Mouse (Mus musculus) spleen, adult 2 months (tissue): ENCODE measurements around the gene Fam180a. TPM values are rescaled to one million over a fixed set of nuclear protein-coding genes. Genes with fewer than 3 reads are reported as not detected.

ENCODE experiments used
- DNase-seq, 2 experiments: peaks; one replicate each; pipeline versions ENCODE4 v3.0.0 to v3.0.0-alpha.2; 2012 to 2021; ENCODE audit warnings: low spot score in 2 of 2, low read depth in 1 of 2
- H3K27ac ChIP-seq: fragments of 200-500 bp; 2 replicates; pipeline ENCODE4 v1.5.1; 2012; ENCODE audit warnings: low read length, inconsistent platforms; ENCODE audit not compliant: insufficient read depth
- H3K27me3 ChIP-seq: fragments of 200-500 bp; 2 replicates; pipeline ENCODE4 v1.6.1; 2012; ENCODE audit warnings: mild to moderate bottlenecking, moderate library complexity, low read length, inconsistent platforms; ENCODE audit not compliant: control insufficient read depth, insufficient read depth
- H3K36me3 ChIP-seq: fragments of 200-500 bp; 2 replicates; pipeline ENCODE4 v1.6.1; 2012; ENCODE audit warnings: mild to moderate bottlenecking, low read length, inconsistent platforms; ENCODE audit not compliant: control insufficient read depth, insufficient read depth
- H3K4me1 ChIP-seq: fragments of 200-500 bp; 2 replicates; pipeline ENCODE4 v1.6.1; 2011; ENCODE audit warnings: inconsistent platforms; ENCODE audit not compliant: control insufficient read depth, insufficient read depth, insufficient read length
- H3K4me3 ChIP-seq: fragments of 200-500 bp; 2 replicates; pipeline ENCODE4 v1.5.1; 2011; ENCODE audit warnings: mild to moderate bottlenecking, inconsistent platforms; ENCODE audit not compliant: insufficient read depth, insufficient read length; ENCODE audit errors: extremely low read depth
- CTCF ChIP-seq: fragments of 200-500 bp; IDR thresholded peaks from 2 replicates; pipeline ENCODE4 v1.5.1; 2011; ENCODE audit warnings: mild to moderate bottlenecking, inconsistent platforms; ENCODE audit not compliant: insufficient read depth, insufficient read length, insufficient replicate concordance; ENCODE audit errors: extremely low read depth
- POLR2A ChIP-seq: fragments of 200-500 bp; IDR thresholded peaks from 2 replicates; pipeline ENCODE4 v1.6.1; 2011; ENCODE audit warnings: low read depth, low read length, inconsistent platforms
- WGBS: fragments of 180-500 bp; shearing (Covaris S2); methylation state at CpG from one replicate; pipeline ENCODE4 v1.1.7; 2018; 5-methylcytosine and 5-hydroxymethylcytosine counted together
- polyA plus RNA-seq: library from polyadenylated mRNA; depleted of rRNA; stranded (reverse); fragments of >200 nt; gene quantifications from 2 replicates; pipeline ENCODE4 v1.2.3, GENCODE M21; 2012

Gene Fam180a
- polyA plus RNA-seq, 1 experiment: 0.20 TPM

DNA sequence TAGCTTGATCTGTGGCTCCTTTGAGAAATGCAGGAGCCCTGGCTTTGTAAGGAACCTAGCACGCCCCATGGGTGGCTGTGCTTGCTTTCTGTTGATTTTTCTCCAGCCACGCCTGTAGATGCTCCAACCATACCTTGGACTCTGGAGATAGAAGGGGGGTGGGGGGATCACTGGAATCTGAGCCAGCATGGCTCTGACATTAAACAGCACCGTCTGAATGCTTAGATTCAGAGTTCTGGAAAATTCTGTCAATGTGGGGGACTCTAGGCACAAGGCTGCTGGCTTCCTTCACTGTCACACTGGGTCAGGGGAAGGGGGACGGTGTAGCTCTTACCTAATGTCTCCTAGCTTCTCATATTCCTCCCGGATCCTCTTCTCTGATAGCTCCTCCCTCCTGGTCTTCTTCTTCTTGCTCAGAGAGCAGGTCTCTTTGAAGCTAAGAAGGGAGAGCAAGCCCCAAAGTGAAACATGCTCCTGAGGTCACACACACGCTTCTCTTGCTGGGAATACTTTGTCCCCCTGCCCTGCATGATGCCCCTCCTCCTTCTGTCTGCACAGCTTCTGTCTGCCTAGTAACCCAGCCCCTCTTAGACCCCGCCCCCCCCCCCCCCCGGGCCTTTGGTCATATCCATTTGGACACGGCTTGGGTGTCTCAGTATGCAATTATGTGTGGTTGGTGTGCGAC lies 47.9 kb downstream of the Fam180a start:
- WGBS: 73% methylated on average over 10 of the region's 10 CpGs
- Histone ChIP-seq H3K4me1 (no peaks in the 10 kb centered on the region), H3K36me3 (no peaks in the 10 kb centered on the region), H3K4me3 (no peak overlapping the region), H3K27me3 (no peaks in the 10 kb centered on the region), H3K27ac (no peak overlapping the region)
- no peak for DNase-seq
- TF ChIP-seq POLR2A (no peak), CTCF (no peak)

- H3K4me3 ChIP-seq: no peak overlapping the region
- H3K27me3 ChIP-seq: no peaks in the 10 kb centered on the region
- DNase-seq: no peak
- H3K36me3 ChIP-seq: no peaks in the 10 kb centered on the region
- WGBS: 90% methylated on average over 11 of the region's 11 CpGs
- no peak overlapping the region for H3K27ac ChIP-seq
- TF ChIP-seq CTCF (no peak), POLR2A (no peak)
- no peaks in the 10 kb centered on the region for H3K4me1 ChIP-seq
Observed at GRCm38 (mm10) chr6:35273391-35274082, 52.4 kb downstream of the Fam180a start.

- TF ChIP-seq POLR2A (no peak), CTCF (no peak)
- no peak for DNase-seq
- Histone ChIP-seq H3K4me1 (no peaks in the 10 kb centered on the region), H3K4me3 (no peak overlapping the region), H3K27me3 (no peaks in the 10 kb centered on the region), H3K36me3 (no peaks in the 10 kb centered on the region), H3K27ac (no peak overlapping the region)
- WGBS: 87% methylated on average over 20 of the region's 20 CpGs
Observed at GRCm38 (mm10) chr6:35271868-35272765, 53.8 kb downstream of the Fam180a start.

GRCm38 (mm10) chr6:35271094-35271855 lies 54.7 kb downstream of the Fam180a start:
- no peaks in the 10 kb centered on the region for H3K27me3 ChIP-seq
- no peak for TF ChIP-seq CTCF
- no peak for TF ChIP-seq POLR2A
- WGBS: 87% methylated on average over 12 of the region's 12 CpGs
- H3K4me3 ChIP-seq: no peak overlapping the region
- no peak for DNase-seq
- no peak overlapping the region for H3K27ac ChIP-seq
- no peaks in the 10 kb centered on the region for H3K4me1 ChIP-seq
- no peaks in the 10 kb centered on the region for H3K36me3 ChIP-seq

DNA sequence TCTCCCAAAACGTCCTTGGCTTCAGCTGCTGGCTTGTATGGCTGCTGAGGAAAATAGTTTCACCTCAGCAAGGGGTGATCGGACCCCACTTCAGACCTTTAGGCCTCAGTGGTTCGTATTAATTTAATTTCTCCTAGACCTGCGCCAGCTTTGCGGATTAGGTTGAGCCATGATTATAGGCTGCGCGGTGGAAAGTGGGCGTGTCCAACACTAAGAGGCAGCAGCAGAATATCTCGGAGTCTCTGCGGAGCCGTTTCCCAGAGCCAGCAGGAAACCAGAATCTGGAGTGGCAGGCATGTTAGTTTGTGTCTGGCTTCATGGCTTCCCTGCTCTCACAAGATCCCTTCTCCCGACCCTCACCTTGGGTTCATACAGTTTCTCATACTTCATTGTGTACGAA lies 56.3 kb downstream of the Fam180a start:
- WGBS: 90% methylated on average over 13 of the region's 13 CpGs
- TF ChIP-seq CTCF: no peak
- TF ChIP-seq POLR2A: no peak
- no peaks in the 10 kb centered on the region for H3K36me3 ChIP-seq

GRCm38 (mm10) chr6:35268711-35269110 lies 57.2 kb downstream of the Fam180a start:
- DNase-seq: no peak
- Histone ChIP-seq H3K27ac (no peak overlapping the region), H3K4me3 (no peak overlapping the region), H3K4me1 (no peaks in the 10 kb centered on the region), H3K36me3 (no peaks in the 10 kb centered on the region), H3K27me3 (no peaks in the 10 kb centered on the region)
- WGBS: 94% methylated on average over 13 of the region's 13 CpGs
- TF ChIP-seq CTCF: no peak
- TF ChIP-seq POLR2A: no peak

More for the DNA sequence above, 56.3 kb downstream of the Fam180a start:
- Histone ChIP-seq H3K27ac (no peak overlapping the region), H3K4me3 (no peak overlapping the region), H3K27me3 (no peaks in the 10 kb centered on the region), H3K4me1 (no peaks in the 10 kb centered on the region)
- no peak for DNase-seq
